Mouse (Mus musculus): ENCODE results near the gene Olfr994.

GRCm38 (mm10) chr2:85414777-85415176 is 21.5 kb downstream of the Olfr994 start, which contains the start of gene Olfr993:
- TF ChIP-seq CTCF (IDR thresholded peaks at IDR 0.05; ENCODE audit: low read depth, low read length) (no peak), POLR2A (IDR thresholded peaks at IDR 0.05; ENCODE audit: extremely low read depth, insufficient read depth, low read length) (no peak)

All from liver, adult 2 months (tissue).